Mouse (Mus musculus) kidney, postnatal 0 days (tissue): ENCODE results near the gene Narfl. TPM values are rescaled to one million over a fixed set of nuclear protein-coding genes. Genes with fewer than 3 reads are reported as not detected.
"Not testable (repeated sequence)": the region's sequence is repeated elsewhere in the genome, so short reads cannot be mapped to it uniquely, and the experiment has no call there.

ENCODE experiments used
- ATAC-seq: fragments of 200-750 bp; cut with Nextera tagmentation; replicated peaks from 2 replicates; pipeline ENCODE4 v1.8.0; 2017; ENCODE audit warnings: low read depth, moderate number of reproducible peaks, moderate TSS enrichment, moderate library complexity; ENCODE audit not compliant: low FRiP score
- DNase-seq: peaks from one replicate; pipeline ENCODE4 v3.0.0-alpha.2; 2016; ENCODE audit warnings: low spot score
- H3K27ac ChIP-seq: fragments of 300-500 bp; sonication (generic); 2 replicates; pipeline ENCODE4 v1.5.1; 2014; ENCODE audit warnings: mild to moderate bottlenecking
- H3K27me3 ChIP-seq: fragments of 300-500 bp; sonication (generic); 2 replicates; pipeline ENCODE4 v1.6.1; 2014; ENCODE audit warnings: low read length, mixed read lengths; ENCODE audit not compliant: insufficient read depth
- H3K36me3 ChIP-seq: fragments of 300-500 bp; sonication (generic); 2 replicates; pipeline ENCODE4 v1.6.1; 2014; ENCODE audit warnings: low read length, mixed read lengths; ENCODE audit not compliant: insufficient read depth
- H3K4me1 ChIP-seq: fragments of 300-500 bp; sonication (generic); replicated peaks from 2 replicates; pipeline ENCODE4 v1.6.1; 2014; ENCODE audit warnings: antibody characterized with exemption, low read length, mixed read lengths; ENCODE audit not compliant: insufficient read depth
- H3K4me2 ChIP-seq: fragments of 300-500 bp; sonication (generic); 2 replicates; pipeline ENCODE4 v1.6.1; 2014; ENCODE audit warnings: mild to moderate bottlenecking, low read length, moderate library complexity, mixed read lengths
- H3K4me3 ChIP-seq: fragments of 300-500 bp; sonication (generic); replicated peaks from 2 replicates; pipeline ENCODE4 v1.5.1; 2014; ENCODE audit warnings: low read depth, low read length
- H3K9ac ChIP-seq: fragments of 300-500 bp; sonication (generic); 2 replicates; pipeline ENCODE4 v1.6.1; 2014; ENCODE audit warnings: low read depth, low read length
- H3K9me3 ChIP-seq: fragments of 300-500 bp; sonication (generic); replicated peaks from 2 replicates; pipeline ENCODE4 v1.6.1; 2016; ENCODE audit warnings: low read length, inconsistent platforms, mixed read lengths
- CTCF ChIP-seq: IDR thresholded peaks from 2 replicates; pipeline ENCODE4 v1.5.1; 2016; ENCODE audit warnings: antibody characterized with exemption, low read depth, mild to moderate bottlenecking, moderate library complexity
- WGBS: fragments of 180-500 bp; shearing (Covaris S2); extraction: QIAGEN DNeasy Blood & Tissue Kit; methylation state at CpG from one replicate; pipeline ENCODE4 v1.1.7; 2014; 5-methylcytosine and 5-hydroxymethylcytosine counted together
- polyA plus RNA-seq: library from polyadenylated mRNA; unstranded; fragments of >200 nt; fragmentation: Nextera tagmentation; extraction: Ambion mirVana; gene quantifications from 2 replicates; pipeline ENCODE4 v1.2.1, GENCODE M21; 2015

Gene Narfl
- polyA plus RNA-seq, 1 experiment from 2014 or later: 34.5 TPM

- no peak for ATAC-seq
Measured at GRCm38 (mm10) chr17:25735246-25735645, 38.3 kb upstream of the Narfl start.

GRCm38 (mm10) chr17:25735745-25736144, 37.8 kb upstream of the Narfl start, which contains the start of gene Mslnl:
Gene Mslnl, plus strand, starts transcription at chr17:25736042.
- Histone ChIP-seq H3K4me3 (no peak within 1 kb of the TSS), H3K27me3 (no peaks in the 10 kb centered on the region), H3K36me3 (no peaks in the 10 kb centered on the region), H3K4me2 (no peak within 1 kb of the TSS), H3K4me1 (no peaks in the 10 kb centered on the region), H3K27ac (no peak within 1 kb of the TSS), H3K9ac (no peak within 1 kb of the TSS), H3K9me3 (no peaks in the 10 kb centered on the region)
- DNase-seq (no peak), ATAC-seq (no peak)
- 63% methylated on average over 3 of the region's 3 CpGs for WGBS
- no peak for TF ChIP-seq CTCF

More at GRCm38 (mm10) chr17:25735246-25735645, 38.3 kb upstream of the Narfl start:
- Histone ChIP-seq H3K4me3 (no peak overlapping the region), H3K27me3 (no peaks in the 10 kb centered on the region), H3K36me3 (0 out of 2 replicates have a peak, but pooled peaks cover 3% of the 10 kb centered on the region), H3K4me2 (no peak overlapping the region), H3K9ac (no peak overlapping the region), H3K27ac (no peak overlapping the region), H3K9me3 (no peaks in the 10 kb centered on the region), H3K4me1 (no peaks in the 10 kb centered on the region)
- TF ChIP-seq CTCF: no peak
- 78% methylated on average over 5 of the region's 5 CpGs for WGBS
- DNase-seq: no peak

DNA sequence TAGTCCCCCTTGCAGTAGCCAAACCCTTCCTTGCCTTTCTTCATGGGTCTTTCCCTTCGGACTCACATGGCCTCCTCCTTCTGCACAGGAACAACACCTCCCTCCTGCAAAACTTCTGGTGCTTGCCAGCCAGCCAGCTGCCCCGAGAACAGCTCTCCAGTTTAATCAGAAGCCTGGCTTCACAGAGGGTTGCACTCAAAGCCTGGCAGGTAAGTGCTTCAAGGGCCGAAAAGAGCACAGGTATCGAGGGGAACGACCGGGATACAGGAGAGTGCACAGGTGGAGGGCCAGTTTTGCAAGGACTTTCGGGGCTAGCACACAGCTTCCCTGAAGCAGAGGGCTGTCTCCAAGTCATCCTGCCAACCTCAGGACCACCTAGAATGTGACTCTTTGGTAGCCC, 34.7 kb upstream of the Narfl start:
- WGBS: 74% methylated on average over 7 of the region's 7 CpGs

DNA sequence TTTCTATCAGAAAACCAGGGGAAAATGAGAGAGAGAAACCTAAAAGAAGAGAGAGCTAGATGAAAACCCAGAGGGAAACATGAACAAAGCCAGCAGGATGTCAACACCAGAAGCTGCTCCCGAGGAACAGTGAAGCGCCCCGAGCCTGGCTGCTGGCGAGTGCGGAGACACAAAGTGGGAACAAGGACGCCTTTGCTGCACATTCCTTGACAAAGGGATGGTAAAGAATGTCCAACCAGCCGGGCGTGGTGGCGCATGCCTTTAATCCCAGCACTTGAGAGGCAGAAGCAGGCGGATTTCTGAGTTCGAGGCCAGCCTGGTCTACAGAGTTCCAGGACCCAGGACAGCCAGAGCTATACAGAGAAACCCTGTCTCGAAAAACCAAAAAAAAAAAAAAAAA, 32.1 kb upstream of the Narfl start:
- WGBS: 71% methylated on average over 12 of the region's 12 CpGs
- not testable (repeated sequence) for DNase-seq, H3K27me3 ChIP-seq, H3K4me1 ChIP-seq, H3K4me3 ChIP-seq, H3K9ac ChIP-seq, H3K4me2 ChIP-seq, H3K9me3 ChIP-seq, ATAC-seq, H3K27ac ChIP-seq, H3K36me3 ChIP-seq

More for the DNA sequence above, 34.7 kb upstream of the Narfl start:
- no peak overlapping the region for H3K4me3 ChIP-seq
- H3K4me1 ChIP-seq: no peaks in the 10 kb centered on the region
- H3K9ac ChIP-seq: no peak overlapping the region
- no peaks in the 10 kb centered on the region for H3K9me3 ChIP-seq
- no peak for DNase-seq
- no peak for TF ChIP-seq CTCF
- no peaks in the 10 kb centered on the region for H3K36me3 ChIP-seq
- no peak for ATAC-seq
- H3K27me3 ChIP-seq: no peaks in the 10 kb centered on the region
- H3K27ac ChIP-seq: no peak overlapping the region
- no peak overlapping the region for H3K4me2 ChIP-seq

GRCm38 (mm10) chr17:25743831-25744230, 29.7 kb upstream of the Narfl start:
- DNase-seq (no peak), ATAC-seq (no peak)
- H3K4me3 ChIP-seq: no peak overlapping the region
- H3K27me3 ChIP-seq: no peaks in the 10 kb centered on the region
- TF ChIP-seq CTCF: no peak
- no peaks in the 10 kb centered on the region for H3K4me1 ChIP-seq
- no peaks in the 10 kb centered on the region for H3K36me3 ChIP-seq
- H3K9ac ChIP-seq: no peak overlapping the region
- no peaks in the 10 kb centered on the region for H3K9me3 ChIP-seq
- H3K27ac ChIP-seq: no peak overlapping the region
- WGBS: 90% methylated on average over 9 of the region's 9 CpGs
- no peak overlapping the region for H3K4me2 ChIP-seq

GRCm38 (mm10) chr17:25744311-25744710, 29.3 kb upstream of the Narfl start:
- no peaks in the 10 kb centered on the region for H3K9me3 ChIP-seq
- H3K4me1 ChIP-seq: no peaks in the 10 kb centered on the region
- TF ChIP-seq CTCF: no peak
- no peaks in the 10 kb centered on the region for H3K27me3 ChIP-seq
- H3K4me3 ChIP-seq: no peak overlapping the region
- no peak overlapping the region for H3K9ac ChIP-seq
- ATAC-seq (no peak), DNase-seq (no peak)
- no peaks in the 10 kb centered on the region for H3K36me3 ChIP-seq
- H3K27ac ChIP-seq: no peak overlapping the region
- WGBS: 76% methylated on average over 10 of the region's 10 CpGs
- no peak overlapping the region for H3K4me2 ChIP-seq

GRCm38 (mm10) chr17:25748238-25748637, 25.3 kb upstream of the Narfl start:
- no peaks in the 10 kb centered on the region; the same call in 1 of the 2 replicates for H3K4me1 ChIP-seq
- no peak overlapping the region for H3K27ac ChIP-seq
- no peak overlapping the region for H3K9ac ChIP-seq
- TF ChIP-seq CTCF: no peak
- no peak overlapping the region for H3K4me2 ChIP-seq
- H3K27me3 ChIP-seq: no peaks in the 10 kb centered on the region
- DNase-seq (no peak), ATAC-seq (no peak)
- no peaks in the 10 kb centered on the region for H3K9me3 ChIP-seq
- no peaks in the 10 kb centered on the region for H3K36me3 ChIP-seq
- H3K4me3 ChIP-seq: no peak overlapping the region
- WGBS: 89% methylated on average over 4 of the region's 4 CpGs
